Mouse (Mus musculus) small intestine, adult 2 months (tissue): ENCODE data around the gene Esrp2.

Experiments
- CTCF ChIP-seq: fragments of 200-500 bp; IDR thresholded peaks from 2 replicates; pipeline ENCODE4 v1.5.1; 2012; ENCODE audit warnings: low read depth, mild to moderate bottlenecking, control low read depth, inconsistent platforms, low read length, moderate library complexity, mixed read lengths; ENCODE audit not compliant: insufficient replicate concordance, insufficient read length; ENCODE audit errors: extremely low read depth
- POLR2A ChIP-seq: fragments of 200-500 bp; IDR thresholded peaks from 2 replicates; pipeline ENCODE4 v1.6.1; 2012; ENCODE audit warnings: low read depth, mild to moderate bottlenecking, control low read depth, inconsistent platforms, low read length, moderate library complexity

- TF ChIP-seq CTCF (no peak), POLR2A (no peak)
Measured at GRCm38 (mm10) chr8:106145331-106145730, 8.6 kb upstream of the Esrp2 start.
